Mouse (Mus musculus): ENCODE measurements at regions not wholly inside any gene's neighbourhood (a gene's known extent, or its start where the extent isn't known, plus 50 kb on each side); places are given as distances from the start of the nearest gene placed in this dataset.

DNA sequence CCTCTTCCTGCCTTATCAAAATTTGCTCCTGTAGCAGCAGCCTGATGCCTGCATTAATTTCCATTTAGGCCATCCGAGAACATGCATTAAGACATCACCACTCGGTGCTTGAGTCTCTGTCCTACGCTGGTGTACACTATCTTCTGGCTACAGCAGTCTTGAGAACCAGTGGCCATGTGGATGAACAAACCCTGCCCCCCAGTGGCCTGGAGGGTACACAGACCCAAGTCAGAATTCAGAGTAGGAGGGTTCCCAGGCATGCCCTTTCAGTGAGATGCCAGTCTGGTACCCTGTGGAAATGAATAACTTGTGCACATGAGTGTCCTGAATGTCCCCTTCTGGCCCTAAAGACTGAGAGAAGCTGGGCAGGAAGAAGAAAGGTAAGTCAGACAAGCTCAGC lies 50.4 kb upstream of the Gadl1 start:
- no peak for DNase-seq (ENCODE audit: extremely low spot score in 1 of 2, low spot score in 2 of 2)
- peak; percentile 42 for TF ChIP-seq CTCF (IDR thresholded peaks at IDR 0.05)
- Histone ChIP-seq H3K27ac (no peak overlapping the region), H3K4me3 (no peak overlapping the region)
- intact Hi-C loops (cut with DNase I): loop anchor here (5.0 kb wide), 1 partner anchor 147 kb away; no protein-coding TSS in a partner anchor

Small RNA genes in the stretch of these regions (microRNA-seq; reads per million reads assigned to microRNA genes)
- gene Gm22243 (0 reads per million in 2 experiments), gene Gm25510 (0 reads per million in 2 experiments), gene Gm26303 (0 reads per million in 2 experiments), gene Mir467h (0 reads per million in 2 experiments)
